Mouse (Mus musculus) cerebellum, adult 9-10 months (tissue): ENCODE results near the gene E130114P18Rik.

Experiments used
- DNase-seq: peaks from one replicate; pipeline ENCODE4 v3.0.0; 2022

The E130114P18Rik gene

GRCm38 (mm10) chr4:97777706-97778176 lies at the start of gene E130114P18Rik:
Gene E130114P18Rik (minus strand): TSS chr4:97778078.
- no peak for DNase-seq

GRCm38 (mm10) chr4:97827115-97827514 lies 49.2 kb upstream of the E130114P18Rik start:
- DNase-seq, result no peak

GRCm38 (mm10) chr4:97825841-97826240 lies 48.0 kb upstream of the E130114P18Rik start:
- no peak for DNase-seq

GRCm38 (mm10) chr4:97825432-97825831 lies 47.6 kb upstream of the E130114P18Rik start:
- no peak for DNase-seq

- DNase-seq, result no peak
Observed at GRCm38 (mm10) chr4:97824451-97824850, 46.6 kb upstream of the E130114P18Rik start.

- no peak for DNase-seq
Observed at GRCm38 (mm10) chr4:97823512-97823911, 45.6 kb upstream of the E130114P18Rik start.

GRCm38 (mm10) chr4:97821556-97822251 lies 43.8 kb upstream of the E130114P18Rik start:
- DNase-seq, result no peak

- DNase-seq, result no peak
Observed at GRCm38 (mm10) chr4:97820474-97821259, 42.8 kb upstream of the E130114P18Rik start.

- no peak for DNase-seq
Observed at GRCm38 (mm10) chr4:97819101-97819500, 41.2 kb upstream of the E130114P18Rik start.

- no peak for DNase-seq
Observed at GRCm38 (mm10) chr4:97818498-97818897, 40.6 kb upstream of the E130114P18Rik start.

GRCm38 (mm10) chr4:97817741-97818140 lies 39.9 kb upstream of the E130114P18Rik start:
- no peak for DNase-seq

- no peak for DNase-seq
Observed at GRCm38 (mm10) chr4:97816753-97817152, 38.9 kb upstream of the E130114P18Rik start.

- no peak for DNase-seq
Observed at GRCm38 (mm10) chr4:97816001-97816400, 38.1 kb upstream of the E130114P18Rik start.

GRCm38 (mm10) chr4:97814515-97814914 lies 36.6 kb upstream of the E130114P18Rik start:
- no peak for DNase-seq

GRCm38 (mm10) chr4:97813996-97814395 lies 36.1 kb upstream of the E130114P18Rik start:
- DNase-seq, result no peak

- no peak for DNase-seq
Observed at GRCm38 (mm10) chr4:97813035-97813434, 35.2 kb upstream of the E130114P18Rik start.

GRCm38 (mm10) chr4:97810348-97810939 lies 32.6 kb upstream of the E130114P18Rik start:
- DNase-seq, result no peak

GRCm38 (mm10) chr4:97809582-97810295 lies 31.9 kb upstream of the E130114P18Rik start:
- DNase-seq, result no peak

- DNase-seq, result no peak
Observed at GRCm38 (mm10) chr4:97808885-97809284, 31.0 kb upstream of the E130114P18Rik start.

GRCm38 (mm10) chr4:97806924-97807323 lies 29.0 kb upstream of the E130114P18Rik start:
- no peak for DNase-seq

GRCm38 (mm10) chr4:97805896-97806808 lies 28.3 kb upstream of the E130114P18Rik start:
- DNase-seq, result no peak

- no peak for DNase-seq
Observed at GRCm38 (mm10) chr4:97805255-97805654, 27.4 kb upstream of the E130114P18Rik start.
